Mouse (Mus musculus): ENCODE results near the gene Foxred2.

GRCm38 (mm10) chr15:77935673-77936375 is 20.7 kb downstream of the Foxred2 start:
- TF ChIP-seq CTCF (IDR thresholded peaks at IDR 0.05; ENCODE audit: control insufficient read depth, insufficient read depth, insufficient replicate concordance, low read depth, low read length) (no peak), POLR2A (IDR thresholded peaks at IDR 0.05; ENCODE audit: control insufficient read depth, low read depth, low read length) (no peak)

Data from testis, adult 2 months (tissue).